Mouse (Mus musculus): ENCODE measurements around the gene Dcdc2a.

Gene Dcdc2a

GRCm38 (mm10) chr13:25055873-25056667 is at the start of gene Dcdc2a:
Gene Dcdc2a (plus strand): TSS chr13:25056004.
- DNase-seq = peak; percentile 20

GRCm38 (mm10) chr13:25007115-25007514 is 48.7 kb upstream of the Dcdc2a start:
- no peak for DNase-seq

GRCm38 (mm10) chr13:25018316-25018715 is 37.5 kb upstream of the Dcdc2a start:
- DNase-seq = no peak

DNA sequence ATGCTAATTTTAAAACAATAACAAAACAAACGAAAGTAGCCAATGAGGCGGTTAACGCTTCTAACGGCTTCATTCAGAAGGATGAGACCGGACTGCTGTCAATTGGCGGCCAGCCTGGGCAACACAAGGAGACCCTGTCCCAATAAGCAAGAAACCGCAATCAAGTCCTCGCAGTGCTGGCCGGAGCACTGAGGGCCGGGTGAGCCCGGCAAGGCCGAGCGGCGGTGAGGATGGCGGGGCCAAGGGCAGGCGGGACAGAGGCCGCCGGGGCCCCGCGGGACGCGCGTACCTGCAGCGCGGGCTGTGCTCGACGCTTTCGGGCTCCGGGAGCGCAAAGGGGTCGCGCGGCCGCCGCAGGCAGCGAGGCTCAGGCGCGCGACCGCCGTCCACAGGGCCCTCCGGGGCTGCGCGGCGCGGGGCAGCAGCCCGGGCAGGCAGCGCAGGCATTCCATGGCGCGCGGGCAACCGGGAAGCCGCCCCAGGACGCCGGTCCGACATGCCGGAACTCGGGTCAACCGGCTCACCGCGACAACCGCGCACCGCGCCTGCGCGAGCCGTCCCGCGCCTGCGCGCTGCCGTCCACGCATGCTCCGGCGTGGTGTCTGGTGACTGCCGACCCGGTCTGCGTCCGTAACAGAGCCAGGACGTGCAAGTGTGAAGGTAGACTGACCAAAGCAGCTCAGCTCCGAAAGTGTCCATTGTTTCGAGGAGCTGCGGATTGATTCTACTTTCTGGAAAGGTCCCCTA is 35.8 kb upstream of the Dcdc2a start, which contains the start of gene Mrs2:
TSS of gene Mrs2 (minus strand) at position 587 of the 747 bp plus-strand sequence.
- peak; percentile 91 for DNase-seq

GRCm38 (mm10) chr13:25020540-25020892 is 35.3 kb upstream of the Dcdc2a start:
- DNase-seq = no peak

DNA sequence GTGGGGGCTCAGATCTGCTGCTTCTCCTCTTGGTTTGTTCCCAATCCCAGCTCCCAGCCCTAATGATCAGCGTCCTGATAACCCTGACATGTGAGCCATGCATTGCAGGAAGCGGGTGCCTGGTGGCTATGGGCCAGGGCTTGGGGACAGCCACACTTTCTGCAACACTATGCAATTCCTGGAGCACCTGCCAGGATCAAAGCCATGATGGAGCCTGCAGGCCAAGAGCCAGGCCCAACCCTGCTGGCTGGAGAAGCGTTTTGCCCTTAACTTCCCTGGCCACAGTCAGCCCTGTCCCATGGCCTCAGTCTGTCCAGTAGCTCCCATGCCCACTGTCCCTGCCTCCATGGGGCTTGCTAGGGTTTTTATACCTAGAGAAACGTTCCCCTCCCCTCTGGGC is 33.4 kb upstream of the Dcdc2a start:
- DNase-seq = no peak

GRCm38 (mm10) chr13:25023129-25023528 is 32.7 kb upstream of the Dcdc2a start:
- DNase-seq = no peak

DNA sequence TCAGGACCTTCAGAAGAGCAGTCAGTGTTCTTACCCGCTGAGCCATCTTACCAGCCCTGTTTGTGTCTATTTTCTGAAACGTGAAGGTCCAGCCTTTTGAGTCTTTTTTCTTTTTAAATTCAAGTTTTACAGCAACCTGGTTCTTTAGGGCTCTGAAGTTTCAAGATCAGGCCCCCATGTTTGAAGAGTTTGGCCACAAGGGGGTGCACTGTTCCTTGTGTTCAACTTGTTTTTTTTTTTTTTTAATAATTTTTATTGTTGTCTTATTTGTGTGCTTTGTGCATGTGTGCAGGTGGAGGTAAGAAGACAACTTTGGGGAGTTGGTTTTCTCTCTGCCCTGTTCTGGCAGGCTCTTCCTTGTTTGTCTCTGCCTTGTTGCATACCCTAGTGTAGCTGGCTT is 31.1 kb upstream of the Dcdc2a start:
- no peak for DNase-seq

DNA sequence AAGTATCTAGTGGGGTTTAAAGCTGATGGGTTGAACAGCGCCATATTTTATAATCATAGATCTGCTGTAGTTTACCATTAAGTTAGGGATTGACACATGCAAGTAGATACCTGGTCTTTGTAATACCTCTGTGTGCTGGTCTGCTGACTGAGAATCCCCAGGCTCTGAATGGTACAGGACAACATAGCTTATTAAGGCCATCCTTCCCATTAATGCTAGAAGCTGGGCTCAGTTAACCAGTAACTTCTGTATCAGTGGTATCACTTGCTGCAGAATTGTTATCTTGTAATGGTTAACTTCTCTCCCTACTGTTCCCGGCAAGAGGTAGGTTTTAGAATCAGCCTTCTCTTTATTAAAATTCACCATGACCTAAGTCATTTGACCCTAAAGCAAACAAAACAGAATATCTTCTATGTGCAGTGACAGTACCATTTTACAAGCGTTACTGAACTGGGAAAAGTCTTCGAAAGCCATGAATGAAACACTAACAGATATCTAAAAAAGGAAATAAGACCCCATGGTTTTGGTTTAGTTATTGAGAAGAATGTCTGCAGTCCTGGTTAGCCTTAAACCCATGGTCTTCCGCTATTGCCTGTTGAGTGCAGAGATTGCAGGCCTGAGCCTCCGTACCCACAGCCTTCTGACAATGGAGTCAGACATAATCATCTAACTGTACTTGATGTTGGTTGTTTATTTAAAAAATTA is 29.2 kb upstream of the Dcdc2a start:
- DNase-seq = no peak

- DNase-seq = no peak
Observed at GRCm38 (mm10) chr13:25027114-25027425, 28.7 kb upstream of the Dcdc2a start.

GRCm38 (mm10) chr13:25039488-25039887 is 16.3 kb upstream of the Dcdc2a start:
- no peak for DNase-seq

DNA sequence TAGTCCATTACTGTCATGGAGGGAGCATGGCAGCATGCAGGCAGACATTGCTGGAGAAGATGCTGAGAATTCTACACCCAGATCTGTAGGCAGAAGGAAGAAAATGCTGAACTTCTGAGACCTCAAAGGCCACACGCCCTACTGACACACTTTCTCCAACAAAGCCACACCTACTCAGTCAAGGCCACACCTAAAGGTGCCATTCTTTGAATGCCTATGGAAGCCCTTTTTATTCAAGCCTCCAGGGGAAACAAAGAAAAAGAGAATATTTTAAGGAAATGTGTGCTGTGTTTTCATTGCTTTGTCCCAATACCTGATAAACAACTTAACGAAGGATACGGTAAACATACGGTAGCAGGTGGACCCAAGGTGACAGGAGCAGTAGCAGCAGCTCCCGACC is 3.1 kb upstream of the Dcdc2a start:
- DNase-seq = no peak

DNA sequence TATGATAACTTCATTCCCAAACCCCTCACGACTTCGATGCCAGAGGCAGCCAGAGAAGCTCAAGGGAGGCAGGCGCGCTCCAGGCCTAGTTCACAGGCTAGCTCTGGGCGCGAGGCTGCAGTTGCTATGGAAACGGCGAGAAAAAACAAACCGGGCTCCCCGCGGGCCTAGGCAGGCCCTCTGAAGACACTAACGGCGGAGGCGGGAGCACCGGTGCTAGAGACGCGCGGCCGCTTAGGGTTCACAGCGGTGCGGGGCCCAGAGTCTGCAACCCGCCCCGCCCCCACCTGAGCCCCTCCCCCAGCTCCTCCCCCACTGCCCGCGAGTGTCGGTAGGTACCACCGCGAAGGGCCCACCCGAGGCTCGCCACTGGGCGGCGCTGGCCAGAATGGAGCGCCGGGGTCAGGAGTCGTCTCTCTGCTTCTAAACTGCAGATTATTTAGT is 671 bp upstream of the Dcdc2a start:
- peak; percentile 77 for DNase-seq

- no peak for DNase-seq
Observed at GRCm38 (mm10) chr13:25066659-25067058, 10.9 kb downstream of the Dcdc2a start.

- no peak for DNase-seq
Observed at GRCm38 (mm10) chr13:25067183-25067582, 11.4 kb downstream of the Dcdc2a start.

- no peak for DNase-seq
Observed at GRCm38 (mm10) chr13:25069765-25070164, 14.0 kb downstream of the Dcdc2a start.

GRCm38 (mm10) chr13:25070791-25071190 is 15.0 kb downstream of the Dcdc2a start:
- no peak for DNase-seq

DNA sequence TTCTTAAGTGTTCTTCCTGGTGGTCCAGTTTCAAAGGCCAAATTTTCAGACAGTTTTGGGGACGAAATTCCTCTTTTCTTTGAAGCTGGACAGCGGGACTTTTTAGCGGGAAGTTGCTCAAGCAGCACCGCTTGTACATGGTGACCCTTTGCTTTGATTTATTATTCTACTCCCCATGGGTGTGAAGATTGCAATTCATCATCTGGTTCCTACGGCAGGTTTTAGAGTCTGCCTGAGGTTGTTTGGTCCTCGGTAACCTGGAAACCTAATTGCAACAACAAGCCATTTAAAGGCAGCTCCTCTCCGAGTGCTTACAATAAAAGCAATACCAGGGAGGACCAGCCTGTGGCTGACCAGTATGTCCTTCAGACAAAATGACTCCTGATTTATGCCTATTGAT is 21.5 kb downstream of the Dcdc2a start:
- DNase-seq = no peak

DNA sequence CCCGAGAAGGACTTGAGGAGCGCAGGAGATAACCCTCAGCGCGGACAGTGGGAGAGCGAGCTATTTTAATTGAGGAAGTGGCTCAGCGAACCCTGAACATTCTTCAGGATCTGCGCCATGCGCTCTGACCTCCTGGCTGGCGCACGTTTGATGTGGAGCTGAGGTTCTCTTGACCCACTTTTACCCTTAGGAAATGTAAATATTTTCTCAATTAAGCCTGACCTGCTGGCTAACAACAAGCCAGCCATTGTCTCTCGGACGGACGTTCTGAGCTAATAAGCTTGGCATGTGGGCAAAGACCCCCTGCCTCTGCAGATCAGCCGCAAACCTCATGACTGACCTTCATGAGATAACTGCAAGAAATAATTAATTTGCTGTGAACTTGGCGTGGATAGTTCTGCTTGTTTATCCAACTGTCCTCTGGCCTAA is 27.4 kb downstream of the Dcdc2a start:
- DNase-seq = no peak

DNA sequence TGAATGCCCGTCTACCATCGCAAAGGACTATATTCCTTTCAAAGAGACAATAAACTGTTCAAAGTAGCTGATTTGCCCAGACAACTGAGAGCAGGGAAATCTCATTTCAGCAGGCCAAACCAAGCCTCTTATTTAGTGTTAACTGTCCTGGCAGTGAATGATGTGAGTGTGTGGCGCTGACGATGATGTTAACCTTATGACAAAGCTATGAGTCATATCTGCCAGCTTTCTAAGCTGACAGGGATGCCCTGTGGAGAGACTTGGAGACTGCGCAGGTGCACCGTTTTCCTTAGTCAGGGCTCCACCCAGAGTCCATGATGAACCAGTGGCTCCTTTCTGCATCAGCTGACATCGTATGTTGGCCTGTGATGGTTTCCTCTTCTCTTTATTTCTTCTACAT is 29.3 kb downstream of the Dcdc2a start:
- DNase-seq = no peak

- DNase-seq = no peak
Observed at GRCm38 (mm10) chr13:25091347-25091746, 35.5 kb downstream of the Dcdc2a start.

GRCm38 (mm10) chr13:25093776-25094175 is 38.0 kb downstream of the Dcdc2a start:
- DNase-seq = no peak

DNA sequence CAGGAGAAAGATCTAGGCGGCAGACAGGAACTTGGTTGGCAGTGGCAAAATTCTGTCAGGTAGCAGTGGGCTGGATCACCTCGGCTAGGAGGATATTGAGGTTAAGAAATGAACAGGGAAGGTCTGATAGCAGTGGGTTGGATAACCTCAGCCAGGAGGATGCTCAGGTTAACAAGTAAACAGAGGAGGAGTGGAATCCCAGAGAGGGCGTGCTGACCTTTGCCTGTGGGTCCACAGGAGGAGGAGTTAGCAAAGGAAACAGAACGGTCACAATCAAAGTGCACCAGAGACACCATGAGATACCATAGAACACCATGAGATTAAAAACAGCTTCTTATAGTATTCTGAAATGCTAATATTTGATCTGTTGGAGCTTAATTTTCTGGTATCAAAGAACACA is 38.6 kb downstream of the Dcdc2a start:
- DNase-seq = no peak

DNA sequence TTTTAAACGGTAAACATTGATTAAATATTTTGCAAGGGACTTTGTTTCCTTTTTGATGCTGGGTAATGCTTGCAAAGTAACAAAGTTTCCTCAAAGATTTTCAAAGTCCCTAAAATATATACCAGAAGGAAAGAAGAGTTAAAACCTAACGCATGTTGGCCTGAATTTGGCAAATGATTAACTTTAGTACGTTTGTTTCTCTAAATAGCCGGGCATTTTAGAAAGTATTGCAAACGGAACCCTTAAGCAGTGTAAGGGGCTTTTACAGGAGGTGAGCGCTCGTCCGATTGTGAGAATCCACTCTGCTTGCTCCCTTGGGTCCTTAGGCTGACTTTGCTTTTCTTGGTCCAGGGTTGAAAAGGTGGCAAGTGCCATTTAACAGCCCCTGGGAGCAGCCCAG is 41.5 kb downstream of the Dcdc2a start:
- no peak for DNase-seq
